Mouse (Mus musculus): ENCODE data around the gene S100b. TPM values are rescaled to one million over a fixed set of nuclear protein-coding genes. Genes with fewer than 3 reads are reported as not detected.

Gene S100b
- total RNA-seq (2014; fragmentation: Nextera tagmentation) (not detected in 2 replicates), total RNA-seq (2017) (0.12 TPM in 1 of 2 replicates, not detected in the other), polyA plus RNA-seq (2012) (not detected in 2 replicates)

DNA sequence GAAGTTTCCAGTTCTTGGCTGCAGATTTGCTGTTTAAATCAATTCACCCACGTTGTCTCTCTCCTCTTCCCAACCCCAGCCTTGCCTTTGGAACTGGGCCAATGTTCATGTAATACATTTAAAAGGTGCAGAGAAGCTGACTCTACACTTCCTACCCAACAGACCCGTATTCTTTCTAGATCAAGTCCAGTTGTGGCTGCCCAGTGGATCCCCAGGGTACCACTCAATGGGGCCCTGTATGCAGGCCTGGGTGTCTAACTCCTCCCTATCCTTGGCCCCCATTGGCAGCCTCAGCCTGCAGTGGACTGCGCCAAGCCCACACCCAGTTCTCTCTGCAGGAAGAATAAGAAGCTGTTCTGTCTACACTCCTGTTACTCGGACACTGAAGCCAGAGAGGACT lies at the start of gene S100b:
S100b (plus strand) TSS at position 318 of the 400 bp plus-strand sequence.
- no peak for TF ChIP-seq GATA1 (IDR thresholded peaks at IDR 0.05; ENCODE audit: borderline replicate concordance, low read length)
- no peak for TF ChIP-seq TAL1 (conservative IDR thresholded peaks at IDR 0.05; ENCODE audit: low read depth, low read length)
- no peak for TF ChIP-seq GATA2 (IDR thresholded peaks at IDR 0.05; ENCODE audit: borderline replicate concordance, low read depth, low read length)
- TF ChIP-seq CTCF (IDR thresholded peaks at IDR 0.05; ENCODE audit: low read depth, low read length), result no peak
- no peak for TF ChIP-seq POLR2AphosphoS5 (IDR thresholded peaks at IDR 0.05; ENCODE audit: insufficient replicate concordance, low read depth, low read length)
- DNase-seq (ENCODE audit: low spot score) (no peak), ATAC-seq (ENCODE audit: extremely low read depth, insufficient number of reproducible peaks, low FRiP score, poor library complexity, severe bottlenecking) (no peak)

GRCm38 (mm10) chr10:76207262-76207796 lies 46.3 kb upstream of the S100b start:
- Histone ChIP-seq H3K9me3 (replicated peaks) (no peaks in the 10 kb centered on the region), H3K27me3 (ENCODE audit: insufficient read depth, low read length) (no peaks in the 10 kb centered on the region; the same call in 1 of the 2 replicates), H3K4me3 (ENCODE audit: low read depth, low read length) (no peak overlapping the region), H3K36me3 (replicated peaks) (no peaks in the 10 kb centered on the region), H3K4me1 (ENCODE audit: insufficient read depth, low read depth, low read length) (no peaks in the 10 kb centered on the region)
- DNase-seq (ENCODE audit: low spot score) (no peak), ATAC-seq (ENCODE audit: extremely low read depth, insufficient number of reproducible peaks, low FRiP score, poor library complexity, severe bottlenecking) (no peak)
- TF ChIP-seq POLR2AphosphoS5 (IDR thresholded peaks at IDR 0.05; ENCODE audit: insufficient replicate concordance, low read depth, low read length) (no peak), TAL1 (conservative IDR thresholded peaks at IDR 0.05; ENCODE audit: low read depth, low read length) (no peak)

More for the DNA sequence above, at the start of gene S100b:
- Histone ChIP-seq H3K36me3 (replicated peaks) (no peaks in the 10 kb centered on the region), H3K4me3 (ENCODE audit: low read depth, low read length) (no peak within 1 kb of the TSS), H3K27me3 (ENCODE audit: insufficient read depth, low read length) (peaks cover 3% of the 10 kb centered on the region; the same call in 1 of the 2 replicates), H3K4me1 (ENCODE audit: insufficient read depth, low read depth, low read length) (no peaks in the 10 kb centered on the region), H3K9me3 (replicated peaks) (no peaks in the 10 kb centered on the region)

GRCm38 (mm10) chr10:76209241-76209640 lies 44.4 kb upstream of the S100b start:
- H3K27me3 ChIP-seq (ENCODE audit: insufficient read depth, low read length), result no peaks in the 10 kb centered on the region; the same call in 1 of the 2 replicates
- peaks cover 3% of the 10 kb centered on the region; the same call in 1 of the 2 replicates for H3K9me3 ChIP-seq (replicated peaks)
- no peak overlapping the region for H3K4me3 ChIP-seq (ENCODE audit: low read depth, low read length)
- DNase-seq (ENCODE audit: low spot score) (no peak), ATAC-seq (ENCODE audit: extremely low read depth, insufficient number of reproducible peaks, low FRiP score, poor library complexity, severe bottlenecking) (no peak)
- H3K36me3 ChIP-seq (replicated peaks), result no peaks in the 10 kb centered on the region
- TF ChIP-seq TAL1 (conservative IDR thresholded peaks at IDR 0.05; ENCODE audit: low read depth, low read length) (no peak), GATA2 (IDR thresholded peaks at IDR 0.05; ENCODE audit: borderline replicate concordance, low read depth, low read length) (no peak), CTCF (IDR thresholded peaks at IDR 0.05; ENCODE audit: low read depth, low read length) (no peak), GATA1 (IDR thresholded peaks at IDR 0.05; ENCODE audit: borderline replicate concordance, low read length) (no peak), POLR2AphosphoS5 (IDR thresholded peaks at IDR 0.05; ENCODE audit: insufficient replicate concordance, low read depth, low read length) (no peak)
- H3K4me1 ChIP-seq (ENCODE audit: insufficient read depth, low read depth, low read length), result no peaks in the 10 kb centered on the region

GRCm38 (mm10) chr10:76210806-76211205 lies 42.8 kb upstream of the S100b start:
- no peaks in the 10 kb centered on the region; the same call in 1 of the 2 replicates for H3K27me3 ChIP-seq (ENCODE audit: insufficient read depth, low read length)
- H3K9me3 ChIP-seq (replicated peaks), result peaks cover 7% of the 10 kb centered on the region; the same call in 1 of the 2 replicates
- TF ChIP-seq POLR2AphosphoS5 (IDR thresholded peaks at IDR 0.05; ENCODE audit: insufficient replicate concordance, low read depth, low read length) (no peak), CTCF (IDR thresholded peaks at IDR 0.05; ENCODE audit: low read depth, low read length) (no peak), TAL1 (conservative IDR thresholded peaks at IDR 0.05; ENCODE audit: low read depth, low read length) (no peak), GATA1 (IDR thresholded peaks at IDR 0.05; ENCODE audit: borderline replicate concordance, low read length) (no peak), GATA2 (IDR thresholded peaks at IDR 0.05; ENCODE audit: borderline replicate concordance, low read depth, low read length) (no peak)
- no peaks in the 10 kb centered on the region for H3K36me3 ChIP-seq (replicated peaks)
- H3K4me3 ChIP-seq (ENCODE audit: low read depth, low read length), result no peak overlapping the region
- no peaks in the 10 kb centered on the region for H3K4me1 ChIP-seq (ENCODE audit: insufficient read depth, low read depth, low read length)
- no peak for ATAC-seq (ENCODE audit: extremely low read depth, insufficient number of reproducible peaks, low FRiP score, poor library complexity, severe bottlenecking)
- DNase-seq (ENCODE audit: low spot score), result no peak

DNA sequence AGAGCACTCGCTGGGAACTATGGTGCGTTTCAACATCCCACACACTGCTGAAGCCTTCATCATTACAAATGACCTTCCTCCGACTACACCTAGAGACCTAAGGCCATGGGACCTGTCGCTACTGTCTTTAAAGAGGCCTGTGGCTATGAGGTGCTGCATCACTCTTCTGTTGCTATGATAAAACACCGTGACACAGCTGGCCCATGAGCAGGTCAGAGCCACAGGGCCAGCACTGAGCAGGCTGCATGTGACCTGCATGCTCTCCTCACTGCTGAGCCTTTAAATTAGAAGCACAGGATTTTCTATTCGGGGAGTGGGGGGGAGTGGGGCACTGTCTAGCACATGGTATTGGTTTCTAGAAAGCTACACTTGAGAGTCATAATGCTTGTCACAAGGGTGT lies 41.5 kb upstream of the S100b start:
- no peaks in the 10 kb centered on the region; the same call in 1 of the 2 replicates for H3K27me3 ChIP-seq (ENCODE audit: insufficient read depth, low read length)
- H3K36me3 ChIP-seq (replicated peaks), result no peaks in the 10 kb centered on the region
- TF ChIP-seq TAL1 (conservative IDR thresholded peaks at IDR 0.05; ENCODE audit: low read depth, low read length) (no peak), GATA2 (IDR thresholded peaks at IDR 0.05; ENCODE audit: borderline replicate concordance, low read depth, low read length) (no peak), POLR2AphosphoS5 (IDR thresholded peaks at IDR 0.05; ENCODE audit: insufficient replicate concordance, low read depth, low read length) (no peak), CTCF (IDR thresholded peaks at IDR 0.05; ENCODE audit: low read depth, low read length) (no peak), GATA1 (IDR thresholded peaks at IDR 0.05; ENCODE audit: borderline replicate concordance, low read length) (no peak)
- no peak for ATAC-seq (ENCODE audit: extremely low read depth, insufficient number of reproducible peaks, low FRiP score, poor library complexity, severe bottlenecking)
- H3K9me3 ChIP-seq (replicated peaks), result peaks cover 7% of the 10 kb centered on the region; the same call in 1 of the 2 replicates
- H3K4me1 ChIP-seq (ENCODE audit: insufficient read depth, low read depth, low read length), result no peaks in the 10 kb centered on the region
- H3K4me3 ChIP-seq (ENCODE audit: low read depth, low read length), result no peak overlapping the region
- no peak for DNase-seq (ENCODE audit: low spot score)

GRCm38 (mm10) chr10:76214161-76214560 lies 39.5 kb upstream of the S100b start:
- Histone ChIP-seq H3K36me3 (replicated peaks) (no peaks in the 10 kb centered on the region), H3K9me3 (replicated peaks) (peaks cover 7% of the 10 kb centered on the region; the same call in 1 of the 2 replicates), H3K27me3 (ENCODE audit: insufficient read depth, low read length) (no peaks in the 10 kb centered on the region; the same call in 1 of the 2 replicates), H3K4me1 (ENCODE audit: insufficient read depth, low read depth, low read length) (no peaks in the 10 kb centered on the region), H3K4me3 (ENCODE audit: low read depth, low read length) (no peak overlapping the region)
- TF ChIP-seq GATA1 (IDR thresholded peaks at IDR 0.05; ENCODE audit: borderline replicate concordance, low read length), result no peak
- TF ChIP-seq CTCF (IDR thresholded peaks at IDR 0.05; ENCODE audit: low read depth, low read length), result no peak
- TF ChIP-seq TAL1 (conservative IDR thresholded peaks at IDR 0.05; ENCODE audit: low read depth, low read length), result no peak
- TF ChIP-seq POLR2AphosphoS5 (IDR thresholded peaks at IDR 0.05; ENCODE audit: insufficient replicate concordance, low read depth, low read length), result no peak
- no peak for TF ChIP-seq GATA2 (IDR thresholded peaks at IDR 0.05; ENCODE audit: borderline replicate concordance, low read depth, low read length)
- DNase-seq (ENCODE audit: low spot score), result no peak
- ATAC-seq (ENCODE audit: extremely low read depth, insufficient number of reproducible peaks, low FRiP score, poor library complexity, severe bottlenecking), result no peak
